Mouse (Mus musculus) heart, postnatal 0 days (tissue): ENCODE measurements at regions not wholly inside any gene's neighbourhood (a gene's known extent, or its start where the extent isn't known, plus 50 kb on each side); places are given as distances from the start of the nearest gene placed in this dataset.

Experiments used
- CTCF ChIP-seq: IDR thresholded peaks from 2 replicates; pipeline ENCODE4 v1.5.1; 2016; ENCODE audit warnings: antibody characterized with exemption, control low read depth, low read depth
- EP300 ChIP-seq: IDR thresholded peaks from 2 replicates; pipeline ENCODE4 v1.6.1; 2016; ENCODE audit warnings: antibody characterized with exemption, low read depth

DNA sequence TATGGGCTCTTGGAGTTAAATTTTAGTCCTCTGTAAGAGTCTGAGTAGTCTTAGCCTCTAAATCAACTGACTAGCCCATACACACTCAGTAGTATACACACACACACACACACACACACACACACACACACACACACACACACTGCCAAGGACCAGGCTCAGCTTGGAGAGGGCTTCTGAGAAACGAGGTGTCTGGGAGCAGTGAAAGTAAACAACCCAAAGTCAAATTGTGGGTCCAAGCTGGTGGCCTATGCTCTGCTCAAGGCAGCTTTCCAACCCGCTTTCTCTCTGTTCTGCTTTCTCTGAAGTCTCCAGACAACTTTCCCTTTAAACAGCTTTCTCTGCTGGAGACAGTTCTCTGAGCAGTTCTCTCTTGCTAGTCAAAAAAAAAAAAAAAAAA is 157.6 kb upstream of the Ubash3b start:
- no peak for TF ChIP-seq CTCF
- no peak for TF ChIP-seq EP300
